Mouse (Mus musculus) testis, postnatal 14 days (tissue): ENCODE measurements at regions not wholly inside any gene's neighbourhood (a gene's known extent, or its start where the extent isn't known, plus 50 kb on each side); places are given as distances from the start of the nearest gene placed in this dataset.

ENCODE experiments used
- DNase-seq: peaks from one replicate; pipeline ENCODE4 v3.0.0; 2021; ENCODE audit warnings: low spot score

- DNase-seq: no peak
Observed at GRCm38 (mm10) chr13:53704104-53704503, 231.2 kb upstream of the Msx2 start.

GRCm38 (mm10) chr13:53700236-53700635, 227.4 kb upstream of the Msx2 start:
- no peak for DNase-seq

- no peak for DNase-seq
Observed at GRCm38 (mm10) chr13:53697954-53698353, 225.1 kb upstream of the Msx2 start.

- no peak for DNase-seq
Observed at GRCm38 (mm10) chr13:53695385-53695784, 222.5 kb upstream of the Msx2 start.

GRCm38 (mm10) chr13:53688934-53689333, 216.1 kb upstream of the Msx2 start:
- no peak for DNase-seq

GRCm38 (mm10) chr13:53688489-53688888, 215.6 kb upstream of the Msx2 start:
- DNase-seq: peak; percentile 74

GRCm38 (mm10) chr13:53684498-53684897, 211.6 kb upstream of the Msx2 start:
- no peak for DNase-seq

GRCm38 (mm10) chr13:53677187-53677586, 204.3 kb upstream of the Msx2 start:
- DNase-seq: no peak

GRCm38 (mm10) chr13:53670361-53670760, 197.5 kb upstream of the Msx2 start:
- no peak for DNase-seq

GRCm38 (mm10) chr13:53667518-53667917, 194.6 kb upstream of the Msx2 start:
- no peak for DNase-seq

- DNase-seq: no peak
Observed at GRCm38 (mm10) chr13:53665592-53665991, 192.7 kb upstream of the Msx2 start.

GRCm38 (mm10) chr13:53664631-53665230, 191.9 kb upstream of the Msx2 start:
- no peak for DNase-seq

- no peak for DNase-seq
Observed at GRCm38 (mm10) chr13:53652826-53653225, 180.0 kb upstream of the Msx2 start.

- no peak for DNase-seq
Observed at GRCm38 (mm10) chr13:53648353-53648752, 175.5 kb upstream of the Msx2 start.

- DNase-seq: no peak
Observed at GRCm38 (mm10) chr13:53642557-53642956, 169.7 kb upstream of the Msx2 start.

- no peak for DNase-seq
Observed at GRCm38 (mm10) chr13:53639584-53639983, 166.7 kb upstream of the Msx2 start.

GRCm38 (mm10) chr13:53639115-53639514, 166.2 kb upstream of the Msx2 start:
- DNase-seq: no peak

- DNase-seq: no peak
Observed at GRCm38 (mm10) chr13:53636011-53636410, 163.1 kb upstream of the Msx2 start.

- no peak for DNase-seq
Observed at GRCm38 (mm10) chr13:53634637-53635203, 161.8 kb upstream of the Msx2 start.

GRCm38 (mm10) chr13:53598050-53598449, 125.2 kb upstream of the Msx2 start:
- DNase-seq: no peak

- DNase-seq: no peak
Observed at GRCm38 (mm10) chr13:53596871-53597800, 124.3 kb upstream of the Msx2 start.

GRCm38 (mm10) chr13:53592755-53593154, 119.9 kb upstream of the Msx2 start:
- no peak for DNase-seq

GRCm38 (mm10) chr13:53586771-53587170, 113.9 kb upstream of the Msx2 start:
- no peak for DNase-seq
